Mouse (Mus musculus): Measurements from ENCODE around the gene Nxpe5.
A peak's percentile ranks its signal among the peaks of the same experiment; 100 is the strongest.
"Not testable (repeated sequence)": the region's sequence is repeated elsewhere in the genome, so short reads cannot be mapped to it uniquely, and the experiment has no call there.

Nxpe5 gene

GRCm38 (mm10) chr5:138225700-138226099, at the start of gene Nxpe5:
TSS of gene Nxpe5 (plus strand) at chr5:138225898.
- DNase-seq: no peak

DNA sequence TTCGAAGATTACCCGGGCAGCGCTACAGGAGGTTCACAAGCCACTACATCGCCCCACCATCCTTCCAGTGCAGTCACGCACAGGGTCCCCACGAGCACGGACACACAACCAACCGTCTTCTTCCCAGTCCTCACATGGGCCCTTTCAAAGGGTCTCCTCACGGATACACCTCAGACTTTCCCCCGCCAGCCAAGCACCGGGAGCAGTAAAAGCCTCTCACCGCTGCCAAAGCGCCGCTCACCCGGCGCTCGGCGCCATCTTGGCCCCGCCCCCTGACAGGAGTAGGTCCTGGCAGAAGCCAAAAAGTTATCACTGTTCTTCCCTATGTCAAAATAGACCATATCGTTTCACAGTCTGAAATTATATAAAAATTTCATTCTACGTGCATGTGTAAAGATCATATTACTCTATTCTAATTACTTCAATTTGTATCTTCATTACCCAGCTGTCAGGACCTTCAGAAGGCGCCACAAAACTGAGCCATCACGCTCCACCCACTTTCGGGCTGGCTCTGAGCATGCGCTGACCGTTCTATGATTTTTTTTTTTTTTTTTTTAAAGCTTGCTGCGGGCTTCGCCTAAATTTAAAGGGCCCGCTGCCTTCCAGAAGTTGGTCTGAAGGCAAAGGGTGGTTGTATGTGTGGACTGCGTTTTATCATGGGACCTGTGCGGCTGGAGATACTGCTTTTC, 38.6 kb upstream of the Nxpe5 start, which contains the start of the genes Taf6 and Cnpy4:
Taf6 (minus strand) TSS at position 502 of the 689 bp plus-strand sequence.
Cnpy4 (plus strand) TSS at position 536 of the 689 bp plus-strand sequence.
- DNase-seq: peak; percentile 91

DNA sequence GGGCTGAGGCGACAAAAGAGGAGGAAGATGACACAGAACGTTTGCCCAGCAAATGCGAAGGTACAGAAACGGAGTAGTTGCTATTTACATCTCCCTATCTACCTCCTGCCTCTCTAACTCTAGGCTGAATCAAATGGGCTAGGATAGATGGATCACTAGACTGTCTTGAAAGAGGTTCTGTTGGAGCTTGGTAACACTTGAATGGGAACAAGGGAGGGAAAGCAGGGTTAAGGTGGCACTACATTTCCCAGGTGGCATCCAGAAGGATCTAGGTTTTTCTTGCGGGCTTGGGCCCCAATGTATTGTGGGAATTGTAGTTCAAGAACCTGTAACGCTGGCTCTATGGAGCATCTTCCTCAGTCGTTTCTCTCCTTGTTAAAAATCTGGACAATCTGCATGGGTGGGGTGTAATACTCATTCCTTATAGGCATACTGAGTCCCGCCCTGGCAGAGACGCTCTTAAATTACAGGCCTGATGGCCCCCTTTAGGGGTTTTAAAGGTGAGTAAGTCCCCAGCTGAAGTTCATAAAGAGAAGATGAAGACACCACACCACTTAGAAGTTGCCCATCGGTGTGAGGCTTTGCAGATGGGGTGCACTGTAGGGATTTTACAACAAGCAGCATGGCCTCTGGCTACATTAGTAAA, 37.9 kb upstream of the Nxpe5 start:
- DNase-seq: peak; percentile 86

DNA sequence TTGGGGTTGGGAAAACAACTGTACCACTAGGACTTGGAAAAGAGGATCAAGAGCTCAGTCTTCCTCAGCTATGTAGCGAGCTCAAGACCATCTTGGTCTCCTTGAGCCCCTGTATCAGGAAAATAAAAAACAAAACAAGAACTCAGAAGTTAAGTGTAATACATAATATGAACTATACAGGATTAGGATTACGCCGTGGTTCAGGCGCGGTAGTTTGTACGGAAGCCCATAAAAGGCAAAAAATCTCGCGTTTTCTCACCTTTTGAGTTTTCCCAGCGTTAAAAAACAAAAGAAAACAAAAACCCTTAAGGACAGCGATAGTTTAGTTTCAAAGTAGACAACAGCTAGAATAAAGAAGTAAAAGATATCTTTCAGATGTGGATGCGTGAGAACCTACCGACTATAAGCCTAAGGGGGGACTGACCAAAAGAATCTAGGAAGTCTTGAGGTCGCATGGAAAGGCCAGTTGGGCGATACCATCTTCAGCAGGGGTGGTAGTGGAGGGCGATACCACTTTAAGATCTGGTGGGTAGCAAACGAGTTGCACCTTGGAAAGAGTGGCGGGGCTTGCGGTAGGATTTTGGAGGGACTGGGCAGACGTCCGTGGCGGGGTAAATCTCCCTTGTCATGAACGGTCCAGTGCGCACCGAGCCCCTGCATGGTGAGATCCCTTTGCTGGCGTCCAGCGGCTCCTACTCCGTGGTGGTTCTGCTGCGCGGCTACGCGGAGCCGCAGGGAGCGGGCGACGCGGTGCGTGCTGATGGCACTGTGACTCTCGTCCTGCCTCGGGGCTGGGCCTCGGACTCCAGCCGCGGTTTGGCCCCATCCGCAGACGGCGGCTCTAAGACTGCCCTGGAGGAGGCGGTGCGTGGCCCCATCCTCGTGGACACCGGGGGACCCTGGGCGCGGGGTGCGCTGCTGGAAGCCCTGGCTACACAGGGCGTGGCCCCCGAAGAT, 31.6 kb upstream of the Nxpe5 start, which contains the start of gene Mblac1:
Mblac1 (plus strand) TSS at position 544 of the 957 bp plus-strand sequence.
- DNase-seq: peak; percentile 89

DNA sequence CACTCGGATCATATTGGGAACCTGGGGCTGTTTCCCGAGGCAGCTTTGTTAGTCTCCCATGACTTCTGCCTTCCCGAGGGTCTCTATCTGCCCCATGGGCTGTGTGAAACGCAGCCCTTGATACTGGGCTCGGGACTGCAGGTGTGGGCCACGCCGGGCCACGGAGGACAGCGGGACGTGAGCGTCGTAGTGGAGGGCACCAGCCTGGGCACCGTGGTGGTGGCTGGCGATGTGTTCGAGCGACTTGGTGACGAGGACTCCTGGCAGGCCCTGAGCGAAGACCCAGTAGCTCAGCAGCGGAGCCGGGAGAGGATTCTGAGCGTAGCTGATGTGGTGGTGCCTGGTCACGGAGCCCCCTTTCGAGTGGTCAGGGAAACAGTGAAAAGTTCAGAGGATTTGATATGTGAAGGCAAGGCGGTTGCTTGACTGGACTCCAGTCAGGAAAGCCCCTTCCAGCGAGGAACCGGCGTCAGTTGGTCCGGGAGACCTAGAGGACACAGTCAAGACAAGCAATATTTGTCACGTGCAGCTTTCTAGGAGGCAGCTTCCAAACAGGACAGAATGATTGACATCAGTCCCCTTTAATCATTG, 30.8 kb upstream of the Nxpe5 start:
- peak; percentile 42 for DNase-seq

DNA sequence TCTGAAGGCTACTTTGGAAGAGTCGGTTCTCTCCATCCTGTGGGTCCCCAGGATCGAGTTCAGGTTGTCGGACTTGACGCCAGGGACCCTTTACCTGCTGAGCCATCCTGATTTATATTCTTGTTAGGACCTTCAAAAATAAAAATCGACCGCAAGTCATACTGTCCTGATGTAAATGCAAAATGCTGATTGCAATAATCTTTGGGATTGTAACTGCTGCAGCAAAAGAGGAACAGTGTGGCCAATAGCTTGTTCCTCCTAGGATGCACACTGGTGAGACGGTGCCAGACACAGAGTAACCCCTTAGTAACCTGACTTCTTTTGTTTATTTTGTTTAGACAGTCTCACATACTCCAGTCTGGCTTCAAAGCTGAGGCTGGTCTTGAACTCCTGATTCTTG, 30.2 kb upstream of the Nxpe5 start:
- DNase-seq: no peak

DNA sequence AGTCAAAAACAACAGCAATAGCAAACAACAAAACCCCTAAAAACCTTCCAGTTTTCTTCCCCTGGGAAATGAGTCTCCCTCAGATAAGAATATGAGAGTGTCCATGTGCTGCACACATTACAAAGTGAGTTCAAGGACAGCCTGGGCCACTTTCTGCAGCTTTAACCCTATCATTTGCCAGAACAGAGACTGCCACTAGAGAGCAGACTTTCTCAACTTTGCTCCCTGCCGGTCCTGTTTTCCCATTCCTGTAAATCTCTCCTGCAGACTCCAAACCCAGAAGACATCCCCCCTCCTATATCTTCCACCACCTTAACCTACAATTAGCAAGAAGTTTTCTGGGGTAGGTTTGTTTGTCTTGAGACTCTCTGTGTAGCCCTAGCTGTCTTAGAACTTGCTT, 26.1 kb upstream of the Nxpe5 start:
- no peak for DNase-seq

DNA sequence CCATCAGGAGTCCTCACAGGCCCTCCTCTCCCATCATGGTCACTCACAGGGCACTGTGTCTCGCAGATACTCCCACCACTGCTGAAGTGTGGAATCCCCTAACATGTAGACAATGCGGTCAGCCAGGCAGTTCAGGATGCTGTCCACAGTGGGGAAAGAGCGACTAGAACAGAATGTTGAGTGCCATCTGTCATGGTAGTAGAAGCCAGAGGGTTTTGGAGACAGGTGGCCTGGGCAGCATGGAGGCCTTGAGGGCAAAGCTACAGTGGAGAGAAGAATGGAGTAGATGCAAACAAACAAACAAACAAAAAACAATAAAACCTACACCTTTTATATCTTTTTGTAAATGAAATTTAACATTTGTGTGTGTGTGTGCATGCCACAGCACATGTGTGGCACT, 23.6 kb upstream of the Nxpe5 start:
- no peak for DNase-seq

DNA sequence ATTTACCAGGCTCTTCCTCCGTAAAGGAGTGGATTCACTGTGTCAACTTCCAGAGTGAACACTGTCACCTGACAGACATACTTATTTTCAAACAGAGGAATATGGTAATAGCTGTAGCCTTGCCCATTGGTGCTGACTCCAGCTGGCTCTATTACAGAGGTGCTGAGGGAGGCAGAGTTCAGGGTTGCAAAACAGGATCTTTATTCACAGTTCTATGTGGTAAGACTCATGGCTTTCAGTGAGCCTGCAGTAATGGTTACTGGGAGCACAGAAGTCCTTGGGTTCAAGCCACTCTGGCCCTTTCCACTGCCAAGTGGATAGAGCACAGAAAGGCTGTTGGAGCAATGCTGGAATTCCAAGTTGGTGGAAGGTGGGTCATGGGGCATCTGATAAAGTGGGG, 18.4 kb upstream of the Nxpe5 start:
- no peak for DNase-seq

- no peak for DNase-seq
Observed at GRCm38 (mm10) chr5:138207873-138208272, 17.8 kb upstream of the Nxpe5 start.

- DNase-seq: not testable (repeated sequence)
Observed at GRCm38 (mm10) chr5:138216632-138217031, 9.1 kb upstream of the Nxpe5 start.

GRCm38 (mm10) chr5:138219864-138220263, 5.8 kb upstream of the Nxpe5 start:
- no peak for DNase-seq

DNA sequence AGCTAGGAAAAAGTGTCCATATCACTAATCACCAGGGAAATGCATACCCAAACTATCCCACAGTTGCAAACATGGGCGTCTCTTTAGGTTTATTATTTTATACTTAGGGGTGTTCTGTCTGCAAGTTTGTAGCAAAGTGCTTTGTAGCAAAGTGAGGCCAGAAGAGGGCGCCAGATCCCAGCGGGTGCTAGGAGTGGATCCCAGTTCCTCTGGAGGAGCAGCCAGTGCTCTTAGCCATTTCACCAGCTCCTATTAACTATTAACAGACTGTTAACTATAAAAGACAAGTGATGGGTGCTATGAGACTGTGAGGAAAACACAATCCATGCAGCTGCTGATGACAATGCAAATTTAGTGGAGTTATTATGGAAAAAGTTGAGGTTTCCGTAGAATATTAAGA, 3.6 kb upstream of the Nxpe5 start:
- peak; percentile 91 for DNase-seq

- DNase-seq: no peak
Observed at GRCm38 (mm10) chr5:138223287-138223686, 2.4 kb upstream of the Nxpe5 start.

GRCm38 (mm10) chr5:138226491-138226890, 793 bp downstream of the Nxpe5 start:
- DNase-seq: no peak

DNA sequence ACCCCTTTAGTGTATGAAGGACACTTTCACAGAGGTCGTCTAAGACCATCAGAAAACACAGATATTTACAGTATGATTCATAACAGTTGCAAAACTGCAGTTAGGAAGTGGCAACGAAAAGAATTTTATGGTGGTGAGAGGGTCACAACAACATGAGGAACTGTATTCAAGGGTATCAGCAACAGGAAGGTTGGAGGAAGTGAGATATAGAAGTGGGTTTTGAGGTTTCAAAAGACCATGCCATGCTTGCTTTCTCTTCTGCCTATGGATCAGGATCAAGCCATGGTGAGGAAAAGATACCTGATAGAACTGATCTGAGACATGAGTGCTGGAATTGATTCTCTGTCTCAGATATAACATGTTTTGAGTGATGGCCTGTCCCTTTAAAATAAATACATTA, 1.7 kb downstream of the Nxpe5 start:
- no peak for DNase-seq

DNA sequence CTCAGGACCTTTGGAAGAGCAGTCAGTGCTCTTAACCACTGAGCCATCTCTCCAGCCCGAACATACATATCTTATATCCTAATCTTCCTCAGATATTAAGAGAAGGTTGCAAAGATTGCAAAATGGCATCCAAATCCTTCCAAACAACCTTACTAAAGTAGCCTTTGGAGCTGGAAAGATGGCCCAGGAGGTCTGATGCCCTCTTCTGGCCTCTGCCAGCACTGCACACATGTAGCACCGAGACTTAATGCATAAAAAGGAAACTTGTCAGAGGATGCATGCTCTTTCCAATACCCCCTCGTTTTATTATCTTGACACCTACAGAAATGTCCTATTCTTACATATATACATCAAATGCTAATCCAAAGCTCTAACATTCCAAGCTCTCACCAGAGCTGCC, 2.3 kb downstream of the Nxpe5 start:
- no peak for DNase-seq

GRCm38 (mm10) chr5:138229511-138229910, 3.8 kb downstream of the Nxpe5 start:
- DNase-seq: no peak

DNA sequence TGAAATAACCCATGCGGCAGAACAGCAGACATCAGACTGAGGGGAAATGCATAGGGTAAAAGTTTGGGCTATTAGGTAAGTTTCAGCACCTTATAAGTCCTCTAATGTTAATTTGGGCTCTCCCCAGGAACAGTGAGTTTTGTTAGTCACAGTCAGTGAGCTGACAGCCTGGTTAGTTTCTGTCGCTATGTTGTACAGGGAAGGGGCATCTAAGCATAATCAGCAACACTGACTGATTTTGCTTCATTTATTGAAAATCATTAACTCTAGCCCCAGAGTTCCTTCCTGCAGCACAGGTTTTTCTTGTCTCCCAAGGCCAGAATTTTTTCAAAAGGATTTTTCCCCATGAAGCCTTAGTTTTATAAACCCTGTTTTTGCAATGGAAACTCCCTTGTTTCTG, 8.1 kb downstream of the Nxpe5 start:
- DNase-seq: peak; percentile 32

DNA sequence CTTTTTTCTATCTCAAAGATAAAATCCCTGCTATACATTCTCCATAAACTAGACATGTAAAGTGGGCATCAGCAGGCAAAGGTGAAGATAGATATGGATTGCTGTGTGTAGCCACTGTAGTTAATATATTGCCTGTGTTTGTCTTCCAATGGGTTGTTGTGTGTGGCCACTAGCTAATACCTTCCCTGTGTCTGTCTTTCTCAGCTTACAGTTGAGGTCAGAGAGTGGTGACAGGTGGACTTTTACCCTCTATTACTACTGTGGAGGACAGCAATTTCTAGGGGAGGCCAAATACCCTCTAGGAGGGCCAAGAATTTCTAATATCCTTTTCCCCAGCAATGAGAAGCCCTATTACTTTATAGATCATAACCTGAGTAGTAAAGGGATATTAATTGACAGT, 8.5 kb downstream of the Nxpe5 start:
- no peak for DNase-seq

- DNase-seq: no peak
Observed at GRCm38 (mm10) chr5:138241511-138241910, 15.8 kb downstream of the Nxpe5 start.

GRCm38 (mm10) chr5:138251144-138251543, 25.4 kb downstream of the Nxpe5 start:
- no peak for DNase-seq

DNA sequence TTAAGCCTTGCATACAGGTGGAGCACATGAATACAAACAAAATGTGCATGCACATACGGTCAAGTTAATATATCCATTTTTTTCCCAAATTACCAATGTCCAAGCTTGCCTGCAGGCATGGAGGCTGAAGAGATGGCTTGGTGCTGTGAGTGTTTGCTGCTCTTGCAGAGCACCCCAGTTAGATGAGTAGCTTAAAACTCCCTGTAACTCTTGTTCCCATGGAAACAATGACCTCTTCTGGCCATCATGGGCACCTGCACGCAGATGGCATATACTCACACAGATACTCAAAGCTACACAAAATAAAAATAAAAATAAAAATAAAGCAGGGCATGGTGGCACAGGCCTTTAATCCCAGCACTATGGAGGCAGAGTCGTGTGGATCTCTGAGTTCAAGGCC, 27.4 kb downstream of the Nxpe5 start:
- DNase-seq: no peak
